Mouse (Mus musculus) ovary, postnatal 14 days (tissue): ENCODE data around the gene Ano1.
A peak's percentile ranks its signal among the peaks of the same experiment; 100 is the strongest.

Experiments
- DNase-seq: peaks from one replicate; pipeline ENCODE4 v3.0.0; 2022; ENCODE audit warnings: low spot score

Gene Ano1

GRCm38 (mm10) chr7:144696764-144697704 is 54.7 kb downstream of the Ano1 start:
- no peak for DNase-seq

DNA sequence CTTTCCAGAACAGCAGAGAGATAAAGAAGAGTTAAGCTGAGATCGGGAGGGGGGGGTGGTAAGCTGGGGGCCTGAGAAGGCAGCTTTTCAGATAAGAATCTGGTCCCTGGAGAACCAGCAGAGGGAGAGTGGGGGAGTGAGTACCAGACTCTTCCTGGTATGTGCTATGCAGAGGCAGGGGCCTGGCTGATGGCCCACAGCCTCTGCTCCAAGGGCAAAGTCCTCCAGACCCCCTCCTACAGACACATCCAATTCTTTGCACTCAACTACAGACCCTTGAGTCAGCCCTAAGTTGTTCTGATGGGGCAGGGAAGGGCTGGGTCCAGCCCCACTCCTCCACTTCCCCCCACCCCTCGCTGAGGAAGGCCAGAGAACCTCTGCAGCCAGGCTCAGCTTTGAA is 61.9 kb downstream of the Ano1 start:
- DNase-seq, result no peak

DNA sequence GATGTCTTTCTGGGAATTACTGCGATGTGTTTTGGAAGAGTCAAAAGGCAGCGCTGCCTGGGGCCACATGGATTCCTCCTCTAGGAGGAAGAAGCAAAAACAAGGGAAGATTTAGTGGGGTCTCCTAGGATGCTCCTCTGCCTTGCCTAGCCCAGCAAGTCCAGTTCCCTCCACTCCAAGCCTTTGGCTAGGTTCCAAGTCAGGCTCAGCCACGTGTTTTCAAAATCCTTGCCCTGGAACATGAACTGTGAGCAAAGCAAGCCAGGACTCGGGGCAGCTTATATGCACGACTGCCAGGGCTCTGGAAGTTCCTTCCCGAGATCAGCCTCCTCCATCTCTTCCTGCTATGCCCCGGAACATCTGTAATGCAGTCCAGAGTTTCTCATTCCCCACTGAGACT is 62.6 kb downstream of the Ano1 start:
- peak; percentile 43 for DNase-seq

DNA sequence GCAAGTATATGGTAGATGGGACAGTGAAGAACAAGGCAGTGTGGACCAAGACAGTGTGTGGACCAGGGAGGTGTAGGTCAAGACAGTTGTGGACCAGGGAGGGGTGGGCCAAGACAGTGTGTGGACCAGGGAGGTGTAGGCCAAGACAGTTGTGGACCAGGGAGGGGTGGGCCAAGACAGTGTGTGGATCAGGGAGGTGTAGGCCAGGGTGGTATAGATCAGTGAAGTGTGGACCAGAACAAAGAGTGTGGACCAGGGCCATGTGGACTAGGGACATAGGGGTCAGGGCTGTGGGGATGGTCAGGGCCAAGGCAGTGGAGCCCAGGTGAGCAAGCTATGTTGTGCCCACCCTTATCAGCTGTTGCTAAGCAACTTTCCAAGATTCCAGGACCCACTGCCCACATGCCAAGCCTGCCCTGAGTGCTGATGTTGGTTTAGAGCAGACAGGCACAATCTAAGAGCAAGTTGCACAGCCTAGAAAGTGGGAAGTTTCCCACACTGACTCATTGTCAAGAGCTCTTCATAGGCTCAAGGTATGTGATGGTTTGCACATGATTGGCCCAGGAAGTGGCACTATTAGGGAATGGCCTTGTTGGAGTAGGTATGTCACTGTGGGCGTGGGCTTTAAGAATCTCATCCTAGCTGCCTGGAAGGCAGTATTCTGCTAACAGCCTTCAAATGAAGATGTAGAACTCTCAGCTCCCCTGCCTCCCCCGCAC is 64.0 kb downstream of the Ano1 start:
- DNase-seq, result no peak

- DNase-seq, result no peak
These were observed 66.8 kb downstream of the Ano1 start for GRCm38 (mm10) chr7:144684947-144685346.

DNA sequence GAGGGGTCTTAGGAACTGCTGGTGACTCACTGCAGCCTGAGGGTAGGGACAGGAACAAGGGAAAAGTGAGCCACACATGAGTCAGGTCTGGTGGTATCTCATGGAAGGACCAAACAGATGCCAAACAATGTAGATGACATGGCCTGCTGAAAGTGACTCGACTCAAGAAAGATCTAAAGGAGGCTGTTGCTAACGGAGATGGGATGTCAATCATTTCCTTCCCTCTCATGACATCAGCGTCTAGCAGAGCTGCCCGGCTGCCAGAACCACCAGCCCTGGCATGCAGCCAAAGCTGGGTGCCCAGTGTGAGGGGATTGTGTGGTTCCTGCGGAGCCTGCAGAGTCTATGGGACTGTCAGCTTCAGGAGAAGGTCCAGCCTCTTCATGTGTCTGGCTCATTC is 67.3 kb downstream of the Ano1 start:
- no peak for DNase-seq

- DNase-seq, result no peak
These were observed 71.7 kb downstream of the Ano1 start for GRCm38 (mm10) chr7:144680096-144680495.

- DNase-seq, result peak; percentile 52
These were observed 73.3 kb downstream of the Ano1 start for GRCm38 (mm10) chr7:144678241-144679030.

GRCm38 (mm10) chr7:144677341-144678086 is 74.3 kb downstream of the Ano1 start:
- DNase-seq, result no peak

DNA sequence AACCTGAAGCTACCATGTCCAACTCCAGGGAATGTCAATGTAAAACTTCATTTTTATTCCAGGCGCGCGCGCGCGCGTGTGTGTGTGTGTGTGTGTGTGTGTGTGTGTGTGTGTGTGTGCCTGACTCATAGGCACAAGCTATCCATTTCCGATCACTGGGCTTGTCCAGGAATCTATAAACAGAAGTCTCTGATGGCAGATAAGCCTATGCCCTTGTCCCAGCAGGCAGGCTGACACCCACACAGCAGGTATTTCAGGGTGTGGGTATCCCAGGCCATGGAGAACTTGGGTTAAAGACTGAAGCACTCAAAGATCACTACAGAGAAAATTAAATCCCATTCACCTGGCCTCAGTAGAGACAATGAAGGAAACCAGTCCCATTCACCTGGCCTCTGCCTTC is 76.1 kb downstream of the Ano1 start:
- no peak for DNase-seq

DNA sequence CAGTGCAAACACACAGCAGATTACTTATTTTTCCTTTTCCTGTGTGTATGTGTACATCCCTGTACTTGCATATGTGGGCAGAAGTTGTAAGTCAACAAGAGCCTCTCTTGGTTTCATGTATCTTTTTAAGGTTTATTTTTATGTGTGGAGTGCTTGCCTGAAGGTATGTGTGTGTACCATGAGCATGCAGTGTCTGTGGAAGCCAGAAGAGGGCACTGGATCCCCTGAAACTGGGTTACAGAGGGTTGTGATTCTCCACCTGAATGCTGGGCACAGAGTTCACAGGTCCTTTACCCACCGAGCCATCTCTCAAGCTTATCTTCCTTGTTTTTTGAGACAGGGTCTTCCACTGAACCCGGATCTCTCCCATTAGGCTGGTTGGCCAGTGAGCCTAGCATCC is 81.9 kb downstream of the Ano1 start:
- DNase-seq, result no peak

DNA sequence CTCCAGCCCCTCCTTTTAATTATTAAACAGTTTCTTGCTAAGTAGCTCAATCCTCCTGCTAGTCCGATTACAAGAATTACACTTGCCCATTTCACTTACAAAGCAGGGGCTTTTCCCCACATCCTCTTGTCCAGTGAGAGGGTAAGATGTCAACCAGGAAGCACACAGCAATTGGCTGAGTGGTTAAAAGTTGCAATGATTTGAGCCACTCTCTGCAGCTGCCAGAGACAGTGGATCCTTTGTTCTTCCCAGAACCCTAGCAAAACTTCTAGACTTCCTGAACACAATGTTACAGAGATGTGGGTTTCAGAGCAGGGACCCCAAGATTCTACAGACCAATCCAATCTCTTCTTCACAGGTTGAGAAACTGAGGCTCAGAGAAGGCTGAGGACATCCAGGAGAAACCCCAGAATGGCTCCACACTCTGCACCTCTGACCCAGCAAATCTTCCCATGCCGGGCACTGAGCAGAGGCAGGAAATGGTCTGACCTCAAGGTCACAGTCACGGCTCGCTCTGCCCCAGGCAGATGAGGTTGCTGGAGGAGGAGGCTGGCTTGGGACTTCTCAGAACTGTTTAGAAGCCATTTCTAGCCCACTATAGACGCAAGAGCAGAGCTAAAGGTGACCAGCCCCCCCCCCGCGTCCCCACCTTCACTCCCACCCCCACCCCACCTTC is 83.0 kb downstream of the Ano1 start:
- DNase-seq, result no peak

GRCm38 (mm10) chr7:144667091-144667490 is 84.7 kb downstream of the Ano1 start:
- no peak for DNase-seq

GRCm38 (mm10) chr7:144665585-144665984 is 86.2 kb downstream of the Ano1 start:
- no peak for DNase-seq

GRCm38 (mm10) chr7:144663566-144663965 is 88.2 kb downstream of the Ano1 start:
- no peak for DNase-seq

GRCm38 (mm10) chr7:144656261-144656967 is 95.4 kb downstream of the Ano1 start:
- no peak for DNase-seq

GRCm38 (mm10) chr7:144653681-144654425 is 97.9 kb downstream of the Ano1 start:
- DNase-seq, result peak; percentile 37

GRCm38 (mm10) chr7:144647547-144647946 is 104.2 kb downstream of the Ano1 start:
- DNase-seq, result no peak

DNA sequence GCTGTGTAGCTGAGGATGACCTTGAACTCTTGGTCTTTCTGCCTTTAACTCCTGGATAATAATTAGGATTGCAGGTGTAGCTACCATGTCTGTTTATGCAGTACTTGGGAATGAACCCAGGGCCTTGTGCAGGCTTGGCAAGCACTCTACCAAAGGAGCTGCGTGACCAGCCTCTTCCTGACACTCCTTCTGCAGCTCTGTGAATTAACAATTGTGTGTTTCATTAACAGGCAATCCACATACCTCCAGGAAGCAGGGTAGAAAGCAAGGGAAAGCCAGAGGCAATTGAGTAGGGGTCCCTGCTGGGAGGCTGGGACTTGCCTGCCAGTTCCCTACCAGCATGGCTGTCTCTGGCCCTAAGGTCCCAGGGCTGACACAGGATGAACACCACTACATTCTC is 111.0 kb downstream of the Ano1 start:
- DNase-seq, result no peak

DNA sequence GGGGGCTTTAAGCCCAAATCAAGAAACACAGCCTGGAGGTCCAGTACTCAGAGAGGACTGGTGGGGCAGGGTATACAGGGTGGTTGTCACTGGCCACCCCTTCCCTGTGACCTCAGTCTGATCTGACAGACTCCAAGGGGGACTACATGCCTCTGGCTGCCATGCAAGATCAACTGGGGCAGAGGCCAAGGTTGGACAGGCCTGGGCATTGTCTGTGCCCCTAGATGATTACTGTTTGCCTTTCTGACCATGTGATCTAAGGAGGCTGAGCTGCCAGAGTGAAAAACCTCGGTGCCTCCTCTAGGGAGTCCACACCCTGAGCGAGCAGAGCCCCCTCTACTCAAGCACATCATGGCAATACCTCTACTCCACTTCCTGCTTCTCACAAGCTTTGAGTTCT is 115.8 kb downstream of the Ano1 start:
- DNase-seq, result no peak
